Mouse (Mus musculus): ENCODE results near the gene Eif3l.

DNA sequence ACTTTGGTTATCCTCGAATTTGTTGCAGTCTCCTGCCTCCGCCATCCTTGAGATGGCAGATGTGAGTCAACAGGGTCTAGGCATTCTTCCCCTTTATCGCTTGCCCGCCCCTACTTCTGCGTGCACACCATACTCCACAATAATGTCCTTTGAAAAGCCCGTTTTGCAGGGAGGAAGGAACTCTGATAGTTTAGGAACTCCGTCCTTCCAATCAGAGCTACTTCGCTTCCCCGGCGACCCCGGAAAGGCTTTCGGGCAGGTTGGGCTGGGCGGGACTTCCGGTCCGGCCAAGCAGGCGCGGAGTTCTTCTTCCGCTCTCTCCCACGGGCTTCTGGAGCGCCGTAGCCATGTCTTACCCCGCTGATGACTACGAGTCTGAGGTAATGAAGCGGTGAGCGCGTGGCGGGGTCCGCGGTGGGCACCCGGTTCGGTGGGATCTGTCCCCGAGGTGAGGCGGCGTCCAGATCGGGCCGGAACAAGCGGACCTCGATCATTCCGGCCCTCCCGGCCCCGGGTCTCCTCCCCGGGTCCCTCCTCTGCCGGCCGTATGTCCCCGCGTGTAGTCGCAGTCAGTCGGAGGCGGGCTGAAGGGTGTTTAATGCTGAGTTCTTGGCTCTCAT is at the start of gene Eif3l:
- TF ChIP-seq CTCF (IDR thresholded peaks at IDR 0.05) (peak; percentile 25), EP300 (IDR thresholded peaks at IDR 0.05; ENCODE audit: insufficient read depth, low read depth, low read length) (no peak)

Data from heart, adult 2 months (tissue).